Mouse (Mus musculus): ENCODE results near the gene Fggy. TPM values are rescaled to one million over a fixed set of nuclear protein-coding genes. Genes with fewer than 3 reads are reported as not detected.

The Fggy gene
- polyA plus RNA-seq, 1 experiment: 5.7 TPM

GRCm38 (mm10) chr4:95680756-95681449, 123.6 kb downstream of the Fggy start:
- TF ChIP-seq CTCF (IDR thresholded peaks at IDR 0.05; ENCODE audit: control insufficient read depth, insufficient read depth, insufficient replicate concordance, low read depth, low read length) (no peak), POLR2A (IDR thresholded peaks at IDR 0.05; ENCODE audit: control insufficient read depth, low read depth, low read length) (no peak)
- Histone ChIP-seq H3K4me1 (ENCODE audit: control insufficient read depth, insufficient read depth, low read length) (no peaks in the 10 kb centered on the region), H3K27ac (ENCODE audit: control insufficient read depth, insufficient read depth, low read depth, low read length) (no peak overlapping the region), H3K36me3 (ENCODE audit: control insufficient read depth, insufficient read depth, low read length) (no peaks in the 10 kb centered on the region), H3K4me3 (ENCODE audit: control insufficient read depth, low read depth, low read length) (no peak overlapping the region), H3K27me3 (ENCODE audit: control insufficient read depth, insufficient read depth, low read length) (no peaks in the 10 kb centered on the region)

GRCm38 (mm10) chr4:95684522-95685080, 127.3 kb downstream of the Fggy start:
- H3K36me3 ChIP-seq (ENCODE audit: control insufficient read depth, insufficient read depth, low read length): no peaks in the 10 kb centered on the region
- H3K4me3 ChIP-seq (ENCODE audit: control insufficient read depth, low read depth, low read length): no peak overlapping the region
- H3K27me3 ChIP-seq (ENCODE audit: control insufficient read depth, insufficient read depth, low read length): no peaks in the 10 kb centered on the region
- H3K27ac ChIP-seq (ENCODE audit: control insufficient read depth, insufficient read depth, low read depth, low read length): no peak overlapping the region
- H3K4me1 ChIP-seq (ENCODE audit: control insufficient read depth, insufficient read depth, low read length): no peaks in the 10 kb centered on the region
- TF ChIP-seq CTCF (IDR thresholded peaks at IDR 0.05; ENCODE audit: control insufficient read depth, insufficient read depth, insufficient replicate concordance, low read depth, low read length): no peak
- no peak for TF ChIP-seq POLR2A (IDR thresholded peaks at IDR 0.05; ENCODE audit: control insufficient read depth, low read depth, low read length)

GRCm38 (mm10) chr4:95686775-95687174, 129.5 kb downstream of the Fggy start:
- Histone ChIP-seq H3K4me1 (ENCODE audit: control insufficient read depth, insufficient read depth, low read length) (no peaks in the 10 kb centered on the region), H3K27ac (ENCODE audit: control insufficient read depth, insufficient read depth, low read depth, low read length) (no peak overlapping the region), H3K36me3 (ENCODE audit: control insufficient read depth, insufficient read depth, low read length) (no peaks in the 10 kb centered on the region), H3K27me3 (ENCODE audit: control insufficient read depth, insufficient read depth, low read length) (no peaks in the 10 kb centered on the region), H3K4me3 (ENCODE audit: control insufficient read depth, low read depth, low read length) (no peak overlapping the region)
- TF ChIP-seq CTCF (IDR thresholded peaks at IDR 0.05; ENCODE audit: control insufficient read depth, insufficient read depth, insufficient replicate concordance, low read depth, low read length) (no peak), POLR2A (IDR thresholded peaks at IDR 0.05; ENCODE audit: control insufficient read depth, low read depth, low read length) (no peak)

- no peak overlapping the region for H3K4me3 ChIP-seq (ENCODE audit: control insufficient read depth, low read depth, low read length)
- no peaks in the 10 kb centered on the region for H3K4me1 ChIP-seq (ENCODE audit: control insufficient read depth, insufficient read depth, low read length)
- H3K27ac ChIP-seq (ENCODE audit: control insufficient read depth, insufficient read depth, low read depth, low read length): no peak overlapping the region
- H3K27me3 ChIP-seq (ENCODE audit: control insufficient read depth, insufficient read depth, low read length): no peaks in the 10 kb centered on the region
- no peak for TF ChIP-seq POLR2A (IDR thresholded peaks at IDR 0.05; ENCODE audit: control insufficient read depth, low read depth, low read length)
- TF ChIP-seq CTCF (IDR thresholded peaks at IDR 0.05; ENCODE audit: control insufficient read depth, insufficient read depth, insufficient replicate concordance, low read depth, low read length): no peak
- no peaks in the 10 kb centered on the region for H3K36me3 ChIP-seq (ENCODE audit: control insufficient read depth, insufficient read depth, low read length)
Observed at GRCm38 (mm10) chr4:95687350-95687749, 130.0 kb downstream of the Fggy start.

- no peak overlapping the region for H3K4me3 ChIP-seq (ENCODE audit: control insufficient read depth, low read depth, low read length)
- TF ChIP-seq CTCF (IDR thresholded peaks at IDR 0.05; ENCODE audit: control insufficient read depth, insufficient read depth, insufficient replicate concordance, low read depth, low read length): no peak
- no peak for TF ChIP-seq POLR2A (IDR thresholded peaks at IDR 0.05; ENCODE audit: control insufficient read depth, low read depth, low read length)
- H3K27ac ChIP-seq (ENCODE audit: control insufficient read depth, insufficient read depth, low read depth, low read length): no peak overlapping the region
- H3K4me1 ChIP-seq (ENCODE audit: control insufficient read depth, insufficient read depth, low read length): no peaks in the 10 kb centered on the region
- no peaks in the 10 kb centered on the region for H3K27me3 ChIP-seq (ENCODE audit: control insufficient read depth, insufficient read depth, low read length)
- no peaks in the 10 kb centered on the region for H3K36me3 ChIP-seq (ENCODE audit: control insufficient read depth, insufficient read depth, low read length)
Observed at GRCm38 (mm10) chr4:95688159-95688558, 130.9 kb downstream of the Fggy start.

GRCm38 (mm10) chr4:95700366-95700765, 143.1 kb downstream of the Fggy start:
- Histone ChIP-seq H3K4me3 (ENCODE audit: control insufficient read depth, low read depth, low read length) (no peak overlapping the region), H3K27me3 (ENCODE audit: control insufficient read depth, insufficient read depth, low read length) (no peaks in the 10 kb centered on the region), H3K36me3 (ENCODE audit: control insufficient read depth, insufficient read depth, low read length) (no peaks in the 10 kb centered on the region), H3K27ac (ENCODE audit: control insufficient read depth, insufficient read depth, low read depth, low read length) (no peak overlapping the region), H3K4me1 (ENCODE audit: control insufficient read depth, insufficient read depth, low read length) (no peaks in the 10 kb centered on the region)
- TF ChIP-seq CTCF (IDR thresholded peaks at IDR 0.05; ENCODE audit: control insufficient read depth, insufficient read depth, insufficient replicate concordance, low read depth, low read length): no peak
- TF ChIP-seq POLR2A (IDR thresholded peaks at IDR 0.05; ENCODE audit: control insufficient read depth, low read depth, low read length): no peak

GRCm38 (mm10) chr4:95707941-95708897, 150.9 kb downstream of the Fggy start:
- TF ChIP-seq CTCF (IDR thresholded peaks at IDR 0.05; ENCODE audit: control insufficient read depth, insufficient read depth, insufficient replicate concordance, low read depth, low read length) (no peak), POLR2A (IDR thresholded peaks at IDR 0.05; ENCODE audit: control insufficient read depth, low read depth, low read length) (no peak)
- no peaks in the 10 kb centered on the region for H3K4me1 ChIP-seq (ENCODE audit: control insufficient read depth, insufficient read depth, low read length)
- no peaks in the 10 kb centered on the region for H3K27me3 ChIP-seq (ENCODE audit: control insufficient read depth, insufficient read depth, low read length)
- no peaks in the 10 kb centered on the region for H3K36me3 ChIP-seq (ENCODE audit: control insufficient read depth, insufficient read depth, low read length)
- no peak overlapping the region for H3K4me3 ChIP-seq (ENCODE audit: control insufficient read depth, low read depth, low read length)
- H3K27ac ChIP-seq (ENCODE audit: control insufficient read depth, insufficient read depth, low read depth, low read length): no peak overlapping the region
